Mouse (Mus musculus): ENCODE data around the gene Pak2. TPM values are rescaled to one million over a fixed set of nuclear protein-coding genes. Genes with fewer than 3 reads are reported as not detected.
A peak's percentile ranks its signal among the peaks of the same experiment; 100 is the strongest.
"Not testable (repeated sequence)": the region's sequence is repeated elsewhere in the genome, so short reads cannot be mapped to it uniquely, and the experiment has no call there.

Gene Pak2
- polyA plus RNA-seq, 1 experiment, result 61.3 TPM

DNA sequence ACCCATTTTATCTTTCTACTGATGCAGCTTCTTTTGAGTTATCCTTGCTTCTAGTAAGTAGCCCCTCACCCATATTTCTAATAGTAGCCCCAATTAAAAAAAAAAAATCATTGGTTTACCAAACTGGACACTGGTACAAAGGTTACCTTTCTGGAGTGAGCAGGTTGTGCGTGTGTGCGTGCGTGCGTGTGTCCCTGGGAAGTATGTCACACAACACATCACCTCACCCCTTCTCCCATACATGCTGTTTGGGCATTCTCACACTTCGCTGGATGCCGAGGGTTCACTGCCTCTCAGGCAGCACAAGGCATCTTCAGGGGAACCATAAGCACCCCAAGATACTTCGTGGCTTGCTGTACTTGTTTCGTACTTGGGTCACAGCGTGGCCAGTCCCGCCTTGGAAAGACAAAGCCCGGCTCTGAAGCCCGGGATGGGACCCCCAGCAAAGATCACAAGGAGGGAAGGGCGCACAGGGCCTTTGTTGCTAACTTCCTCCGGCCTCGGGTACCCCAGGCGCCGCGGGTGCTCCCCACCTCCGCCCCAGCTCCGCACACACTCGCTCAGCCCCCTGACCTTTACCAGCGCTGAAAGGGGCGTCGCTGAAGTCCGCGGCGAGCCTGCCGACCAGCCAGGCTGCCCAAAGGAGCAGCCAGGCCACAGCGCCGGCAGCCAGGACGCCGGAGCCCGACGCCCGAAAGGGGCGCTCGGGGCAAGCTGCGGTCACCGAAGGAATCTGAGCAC, 19.9 kb upstream of the Pak2 start:
- H3K4me1 ChIP-seq (ENCODE audit: control insufficient read depth, insufficient read depth, low read length), result no peaks in the 10 kb centered on the region
- no peak overlapping the region for H3K27ac ChIP-seq (ENCODE audit: insufficient read depth, low read length)
- TF ChIP-seq CTCF (IDR thresholded peaks at IDR 0.05; ENCODE audit: borderline replicate concordance, insufficient read depth, low read length), result no peak
- TF ChIP-seq POLR2A (IDR thresholded peaks at IDR 0.05; ENCODE audit: low read depth, low read length), result no peak
- H3K4me3 ChIP-seq (ENCODE audit: insufficient read depth, low read length), result peak overlapping the region; percentile 67

DNA sequence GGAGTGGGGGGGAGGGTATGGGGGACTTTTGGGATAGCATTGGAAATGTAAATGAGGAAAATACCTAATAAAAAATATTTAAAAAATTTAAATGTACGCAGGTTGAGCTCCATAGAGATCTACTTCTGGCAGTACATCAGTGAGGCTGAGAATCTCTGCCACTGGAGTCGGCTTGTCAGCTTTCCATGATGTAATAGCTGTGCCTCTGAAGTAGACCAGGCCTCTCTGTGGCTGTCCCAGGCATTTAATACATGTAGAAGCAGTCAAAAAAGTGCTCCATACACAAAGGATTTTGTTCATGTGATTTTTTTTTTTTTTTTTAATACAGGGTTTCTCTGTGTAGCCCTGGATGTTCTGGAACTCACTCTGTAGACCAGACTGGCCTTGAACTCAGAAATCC, 18.6 kb upstream of the Pak2 start:
- H3K4me1 ChIP-seq (ENCODE audit: control insufficient read depth, insufficient read depth, low read length); H3K4me3 ChIP-seq (ENCODE audit: insufficient read depth, low read length); H3K27ac ChIP-seq (ENCODE audit: insufficient read depth, low read length): not testable (repeated sequence)

DNA sequence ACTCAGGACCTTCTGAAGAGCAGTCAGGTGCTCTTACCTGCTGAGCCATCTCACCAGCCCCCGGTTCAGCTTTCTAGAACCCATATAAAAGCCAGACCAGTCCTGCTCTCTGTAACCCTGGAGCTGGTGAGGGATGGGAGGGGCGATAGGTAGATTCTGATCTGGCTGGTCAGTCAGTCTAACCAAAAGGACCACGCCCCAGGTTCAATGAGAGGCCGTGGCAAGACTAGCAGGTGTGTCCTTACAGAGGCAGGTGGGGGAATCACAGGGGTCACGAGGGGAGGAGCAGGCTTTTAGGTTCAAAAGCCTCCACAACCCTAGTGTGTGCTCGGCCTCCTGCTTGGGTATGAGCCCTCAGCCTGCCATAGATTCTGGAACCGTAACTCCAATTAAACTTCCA, 12.3 kb upstream of the Pak2 start:
- no peak for TF ChIP-seq POLR2A (IDR thresholded peaks at IDR 0.05; ENCODE audit: low read depth, low read length)

DNA sequence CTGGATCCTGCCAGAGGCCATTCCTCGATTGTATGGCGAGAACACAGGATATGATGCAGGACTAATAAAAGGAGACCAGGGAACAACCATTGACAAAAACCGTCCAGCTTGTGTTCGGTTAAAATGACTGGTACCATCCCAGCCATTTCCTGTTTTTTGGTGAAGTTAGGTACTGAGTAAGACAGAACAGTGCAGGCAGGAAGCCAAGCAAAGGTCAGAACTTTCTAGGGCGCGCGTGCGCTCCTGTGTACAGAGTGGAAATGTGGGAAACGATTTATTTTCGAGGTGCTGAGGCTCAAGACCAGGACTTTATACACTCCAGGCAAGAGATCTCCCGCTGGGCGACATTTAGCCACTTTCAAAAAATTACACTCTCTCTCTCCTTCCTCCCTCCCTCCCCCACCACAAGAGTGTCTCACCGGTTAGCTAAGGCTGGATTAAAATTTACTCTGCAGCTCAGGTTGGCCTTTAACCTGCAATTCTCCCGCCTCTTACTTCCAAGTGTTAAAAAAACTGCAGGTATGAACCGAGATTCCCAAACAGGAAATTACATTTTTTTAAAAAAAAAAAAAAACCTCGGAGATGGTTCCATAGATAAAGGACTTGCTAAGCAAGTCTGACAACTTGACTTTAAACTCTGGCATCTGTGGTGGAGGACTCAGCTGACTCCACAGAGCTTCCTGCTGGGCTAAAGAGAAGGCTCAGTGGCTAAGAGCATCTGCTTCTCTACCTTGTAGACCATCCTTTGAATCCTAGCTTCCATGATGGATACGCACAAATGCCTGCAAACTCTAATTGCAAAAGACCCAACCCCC, 8.7 kb upstream of the Pak2 start:
- no peak overlapping the region for H3K27ac ChIP-seq (ENCODE audit: insufficient read depth, low read length)
- no peak overlapping the region for H3K4me3 ChIP-seq (ENCODE audit: insufficient read depth, low read length)
- TF ChIP-seq CTCF (IDR thresholded peaks at IDR 0.05; ENCODE audit: borderline replicate concordance, insufficient read depth, low read length), result no peak
- TF ChIP-seq POLR2A (IDR thresholded peaks at IDR 0.05; ENCODE audit: low read depth, low read length), result no peak
- no peaks in the 10 kb centered on the region for H3K4me1 ChIP-seq (ENCODE audit: control insufficient read depth, insufficient read depth, low read length)

More for the DNA sequence above, 12.3 kb upstream of the Pak2 start:
- H3K27ac ChIP-seq (ENCODE audit: insufficient read depth, low read length), result no peak overlapping the region
- no peak overlapping the region for H3K4me3 ChIP-seq (ENCODE audit: insufficient read depth, low read length)
- no peaks in the 10 kb centered on the region for H3K4me1 ChIP-seq (ENCODE audit: control insufficient read depth, insufficient read depth, low read length)

GRCm38 (mm10) chr16:32078408-32078990, 643 bp downstream of the Pak2 start:
- Histone ChIP-seq H3K4me3 (ENCODE audit: insufficient read depth, low read length) (peak overlapping the region; percentile 97), H3K4me1 (ENCODE audit: control insufficient read depth, insufficient read depth, low read length) (peaks cover 3% of the 10 kb centered on the region; the same call in 1 of the 2 replicates), H3K27ac (ENCODE audit: insufficient read depth, low read length) (peak overlapping the region; percentile 72)
- TF ChIP-seq POLR2A (IDR thresholded peaks at IDR 0.05; ENCODE audit: low read depth, low read length) (peak; percentile 1; the same call in 1 of the 2 replicates), CTCF (IDR thresholded peaks at IDR 0.05; ENCODE audit: borderline replicate concordance, insufficient read depth, low read length) (no peak)

GRCm38 (mm10) chr16:32077648-32078407, 1.3 kb downstream of the Pak2 start:
- TF ChIP-seq POLR2A (IDR thresholded peaks at IDR 0.05; ENCODE audit: low read depth, low read length) (peak; percentile 3; the same call in 1 of the 2 replicates), CTCF (IDR thresholded peaks at IDR 0.05; ENCODE audit: borderline replicate concordance, insufficient read depth, low read length) (no peak)
- Histone ChIP-seq H3K4me3 (ENCODE audit: insufficient read depth, low read length) (peak overlapping the region; percentile 97), H3K4me1 (ENCODE audit: control insufficient read depth, insufficient read depth, low read length) (peaks cover 3% of the 10 kb centered on the region; the same call in 1 of the 2 replicates), H3K27ac (ENCODE audit: insufficient read depth, low read length) (peak overlapping the region; percentile 72)

DNA sequence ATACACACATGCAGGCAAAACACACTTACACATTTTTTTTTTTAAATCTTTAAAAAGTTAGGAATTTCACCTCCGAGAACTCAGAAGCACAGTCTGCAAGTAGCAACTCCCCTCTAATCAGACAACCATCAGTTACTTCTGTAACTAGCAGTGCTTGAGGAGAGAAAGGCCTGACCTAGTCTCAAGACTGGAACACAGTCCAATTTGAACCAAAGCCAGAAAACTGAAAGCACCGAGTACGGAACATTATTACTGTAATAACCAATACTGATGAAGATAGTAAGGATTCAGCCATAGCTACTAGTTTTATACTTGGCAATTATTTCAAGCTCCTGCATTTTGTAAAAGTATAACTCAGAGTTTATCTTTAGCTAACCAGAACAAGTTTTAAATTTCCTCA, 2.7 kb downstream of the Pak2 start:
- H3K4me1 ChIP-seq (ENCODE audit: control insufficient read depth, insufficient read depth, low read length), result peaks cover 3% of the 10 kb centered on the region; the same call in 1 of the 2 replicates
- TF ChIP-seq CTCF (IDR thresholded peaks at IDR 0.05; ENCODE audit: borderline replicate concordance, insufficient read depth, low read length) (no peak), POLR2A (IDR thresholded peaks at IDR 0.05; ENCODE audit: low read depth, low read length) (no peak)
- no peak overlapping the region; the same call in 1 of the 2 replicates for H3K4me3 ChIP-seq (ENCODE audit: insufficient read depth, low read length)
- H3K27ac ChIP-seq (ENCODE audit: insufficient read depth, low read length), result no peak overlapping the region

DNA sequence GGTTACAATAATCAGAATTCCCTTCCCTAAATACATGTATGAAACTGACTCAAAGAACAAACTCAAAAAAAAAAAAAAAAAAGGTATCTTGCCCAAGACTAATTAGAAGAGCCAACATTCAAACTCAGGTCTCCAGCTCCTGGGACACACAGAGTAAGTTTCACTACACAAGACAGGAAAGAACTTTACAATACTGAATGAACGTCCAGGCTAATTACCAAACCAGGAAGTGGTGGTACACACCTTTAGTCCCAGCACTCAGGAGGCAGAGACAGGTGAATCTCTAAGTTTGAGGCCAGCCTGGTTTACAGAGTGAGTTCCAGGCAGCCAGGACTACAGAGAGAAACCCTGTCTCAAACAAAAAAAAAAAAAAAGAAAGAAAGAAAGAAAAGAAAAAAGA, 3.4 kb downstream of the Pak2 start:
- H3K4me3 ChIP-seq (ENCODE audit: insufficient read depth, low read length), result no peak overlapping the region
- TF ChIP-seq POLR2A (IDR thresholded peaks at IDR 0.05; ENCODE audit: low read depth, low read length) (no peak), CTCF (IDR thresholded peaks at IDR 0.05; ENCODE audit: borderline replicate concordance, insufficient read depth, low read length) (no peak)
- H3K27ac ChIP-seq (ENCODE audit: insufficient read depth, low read length), result no peak overlapping the region
- peaks cover 3% of the 10 kb centered on the region; the same call in 1 of the 2 replicates for H3K4me1 ChIP-seq (ENCODE audit: control insufficient read depth, insufficient read depth, low read length)

- not testable (repeated sequence) for H3K27ac ChIP-seq (ENCODE audit: insufficient read depth, low read length); H3K4me3 ChIP-seq (ENCODE audit: insufficient read depth, low read length)
- peaks cover 10% of the 10 kb centered on the region for H3K4me1 ChIP-seq (ENCODE audit: control insufficient read depth, insufficient read depth, low read length)
Observed at GRCm38 (mm10) chr16:32070070-32070469, 9.1 kb downstream of the Pak2 start.

All from embryonic fibroblast, embryonic 13.5 days (primary cell).